Mouse (Mus musculus) thymus, postnatal 10 days (tissue): ENCODE data around the gene Cds1.

Experiments
- DNase-seq, 2 experiments: peaks; one replicate each; pipeline ENCODE4 v3.0.0; 2021; ENCODE audit warnings: low spot score in 2 of 2

Gene Cds1

GRCm38 (mm10) chr5:101776528-101776927 is 11.6 kb downstream of the Cds1 start:
- DNase-seq = no peak

GRCm38 (mm10) chr5:101779376-101779863 is 14.5 kb downstream of the Cds1 start:
- no peak for DNase-seq

DNA sequence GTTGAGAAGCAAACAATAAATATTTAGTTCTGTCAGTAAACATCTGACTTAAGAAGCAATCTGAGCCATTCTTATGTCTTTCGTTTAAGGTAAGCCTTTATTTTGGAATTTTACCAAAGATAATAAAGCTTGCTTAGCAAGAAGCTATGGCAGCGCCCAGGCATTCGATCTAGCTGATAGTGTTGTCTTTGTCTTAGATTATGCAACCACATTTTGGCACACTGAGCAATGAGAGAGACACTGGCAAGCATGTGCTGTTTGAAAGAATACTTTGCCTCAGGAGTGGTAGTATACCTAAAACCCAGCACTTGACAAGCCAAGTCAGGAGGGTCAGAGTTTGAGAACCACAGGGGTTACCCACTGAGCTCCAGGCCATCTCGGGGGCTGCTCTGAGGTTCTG is 16.0 kb downstream of the Cds1 start:
- DNase-seq = no peak

DNA sequence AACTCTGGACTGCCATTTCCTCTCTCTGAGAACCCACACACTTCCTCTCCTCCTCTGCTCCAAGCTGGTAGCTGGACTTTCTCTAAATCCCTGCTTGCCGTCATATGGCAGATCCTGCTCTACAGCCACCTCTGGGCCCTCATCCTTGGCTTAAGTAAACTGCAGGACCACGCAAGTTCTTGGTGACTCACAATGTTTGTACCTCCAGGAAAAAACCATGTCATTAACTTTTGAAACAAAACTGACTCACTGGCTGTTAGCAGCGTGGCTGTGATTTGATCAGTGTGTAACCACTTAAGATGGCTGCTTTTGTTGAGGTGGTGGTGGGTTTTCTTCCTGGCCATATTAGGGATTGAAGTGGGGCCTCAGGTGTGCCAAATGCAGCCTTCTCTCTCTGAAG is 19.4 kb downstream of the Cds1 start:
- no peak for DNase-seq

DNA sequence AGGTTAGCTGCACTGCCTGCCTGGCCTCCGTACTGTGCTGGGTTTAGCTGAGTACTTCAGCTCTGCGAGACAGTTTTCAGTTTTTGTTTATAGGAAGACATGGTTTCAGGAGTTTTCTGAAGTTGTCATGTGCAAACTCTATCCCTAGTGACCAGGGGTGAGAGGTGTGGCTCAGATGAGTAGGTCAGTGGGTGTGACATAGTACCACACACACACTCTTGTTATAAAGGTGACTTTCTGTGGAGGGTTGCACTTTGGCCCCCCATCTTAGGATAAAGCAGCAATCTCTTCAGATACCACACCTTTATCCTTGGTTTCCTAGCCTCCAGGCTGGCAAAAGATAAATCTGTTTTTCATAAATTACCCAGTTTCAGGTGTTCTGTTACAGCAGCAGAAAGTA is 19.9 kb downstream of the Cds1 start:
- no peak for DNase-seq

DNA sequence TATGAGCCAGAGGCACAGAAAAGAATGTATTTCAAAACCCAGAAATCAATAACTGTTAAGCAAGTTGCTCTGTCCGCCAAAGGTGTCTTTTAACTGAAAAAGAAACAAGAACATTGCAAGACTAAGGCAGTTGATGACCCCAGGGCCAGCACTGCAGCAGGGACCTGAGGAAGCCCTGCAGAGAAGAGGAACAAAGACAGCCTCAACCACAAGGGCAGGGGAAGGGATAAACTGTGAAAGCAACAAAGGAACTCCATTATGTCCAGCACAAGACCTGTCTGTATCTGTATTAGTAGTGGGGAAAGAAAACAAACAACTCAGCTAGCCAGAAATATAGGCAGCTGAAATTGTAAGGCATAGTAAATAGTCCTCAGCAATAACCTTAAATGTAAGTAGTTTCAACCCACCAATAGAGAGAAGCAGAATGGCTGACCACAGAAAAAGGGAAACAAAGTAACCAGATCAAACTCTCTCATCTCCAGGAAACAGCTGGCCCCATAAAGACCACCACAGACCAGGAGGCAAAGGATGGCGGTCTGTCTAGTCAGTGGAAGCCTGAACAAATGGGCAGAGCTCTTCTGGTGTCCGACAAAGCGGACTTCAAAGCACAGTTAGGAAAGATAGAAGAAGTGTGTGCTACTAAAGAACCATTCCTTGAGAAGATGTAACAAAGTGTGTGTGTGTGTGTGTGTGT is 21.1 kb downstream of the Cds1 start:
- no peak for DNase-seq

GRCm38 (mm10) chr5:101789770-101790169 is 24.8 kb downstream of the Cds1 start:
- no peak for DNase-seq

DNA sequence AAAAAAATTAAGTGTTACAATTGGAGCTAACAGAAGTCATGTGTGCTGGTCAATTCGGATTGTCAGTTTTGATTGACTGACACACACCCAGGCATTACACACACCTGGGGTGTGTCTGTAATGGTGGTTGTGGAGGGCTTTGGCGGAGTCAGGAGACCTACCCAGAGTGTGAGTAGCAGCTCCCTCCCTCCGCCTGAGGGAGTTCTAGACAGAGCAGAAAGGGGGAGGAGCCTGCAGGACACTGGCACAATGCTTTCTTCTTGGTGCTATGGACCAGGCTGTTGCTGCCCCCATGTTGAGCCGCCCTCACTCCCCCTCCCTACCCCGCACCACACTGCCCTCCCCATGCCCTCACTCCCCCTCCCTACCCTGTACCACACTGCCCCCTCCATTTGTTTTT is 25.6 kb downstream of the Cds1 start:
- no peak for DNase-seq

DNA sequence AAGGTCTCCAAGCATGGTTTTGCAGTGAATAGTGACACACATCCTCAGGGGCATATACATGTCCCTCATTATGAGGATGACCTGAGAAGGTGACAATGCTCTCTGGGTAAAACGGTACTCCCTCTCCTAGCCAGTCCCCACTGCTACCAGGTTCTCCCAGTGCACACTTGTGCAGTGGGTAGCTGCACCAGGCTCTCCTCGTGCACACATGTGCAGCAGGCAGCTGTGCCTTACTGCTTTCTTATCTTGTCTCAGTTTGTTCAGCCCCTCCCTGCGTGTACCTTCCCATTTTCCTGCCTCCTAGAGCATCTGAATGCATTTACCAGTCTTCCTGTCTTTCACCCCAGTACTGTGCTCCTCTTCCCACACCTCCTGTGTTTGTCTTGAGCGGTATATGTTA is 27.7 kb downstream of the Cds1 start:
- DNase-seq = no peak

GRCm38 (mm10) chr5:101801891-101802290 is 37.0 kb downstream of the Cds1 start:
- DNase-seq = no peak

DNA sequence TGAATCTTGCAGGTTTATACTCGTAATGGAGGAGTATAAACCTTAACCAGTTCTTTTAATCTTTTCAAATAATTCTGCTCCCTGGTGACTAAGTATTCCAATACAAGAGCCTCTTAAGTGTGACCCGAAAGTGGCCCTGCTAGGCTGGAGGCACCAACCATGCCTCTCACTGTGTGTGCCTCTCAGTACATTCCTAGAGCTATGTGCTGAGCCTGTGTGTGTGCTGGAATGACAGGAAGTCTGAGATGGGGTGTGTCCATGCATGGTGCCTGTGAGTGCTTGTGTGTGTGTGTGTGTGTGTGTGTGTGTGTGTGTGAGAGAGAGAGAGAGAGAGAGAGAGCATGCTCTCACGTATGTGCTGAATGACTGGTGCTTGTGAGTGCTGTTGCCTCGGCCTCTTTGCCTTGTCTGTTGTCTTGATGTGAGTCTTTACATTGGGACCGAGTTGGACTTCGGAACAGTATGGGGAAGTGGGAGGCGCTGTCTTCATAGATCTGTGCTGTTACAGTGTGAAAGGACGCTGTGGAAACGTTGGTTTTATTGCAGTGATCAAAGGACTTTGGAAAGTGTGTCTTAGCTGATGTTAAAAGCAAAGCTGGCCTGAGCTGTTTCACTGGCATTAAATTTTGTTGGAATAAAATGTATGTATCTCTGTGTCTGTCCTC is 37.6 kb downstream of the Cds1 start:
- no peak for DNase-seq

- DNase-seq = no peak
Observed at GRCm38 (mm10) chr5:101811296-101812169, 46.6 kb downstream of the Cds1 start.

GRCm38 (mm10) chr5:101816822-101817221 is 51.9 kb downstream of the Cds1 start:
- DNase-seq = no peak

DNA sequence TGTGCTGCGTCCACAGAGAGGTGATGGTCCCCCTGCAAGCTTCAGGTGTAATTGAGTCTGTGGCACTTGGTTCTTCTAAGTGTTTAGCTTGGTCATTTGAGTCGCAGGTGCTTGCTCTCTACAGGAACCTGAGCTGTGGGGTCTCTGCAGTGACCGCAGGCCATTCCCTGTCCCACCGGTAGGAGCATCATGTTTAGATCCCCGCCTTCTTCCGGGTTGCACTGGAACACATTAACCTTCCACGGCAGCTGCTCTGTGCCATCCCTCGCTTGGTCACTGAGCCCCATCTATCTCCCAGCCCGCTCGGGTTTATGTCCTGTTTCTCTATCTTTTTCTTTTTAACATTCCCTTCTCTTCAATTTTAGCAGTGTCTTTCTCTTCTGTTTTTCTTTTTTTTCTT is 54.3 kb downstream of the Cds1 start:
- no peak for DNase-seq

- no peak for DNase-seq
Observed at GRCm38 (mm10) chr5:101819844-101820243, 54.9 kb downstream of the Cds1 start.

DNA sequence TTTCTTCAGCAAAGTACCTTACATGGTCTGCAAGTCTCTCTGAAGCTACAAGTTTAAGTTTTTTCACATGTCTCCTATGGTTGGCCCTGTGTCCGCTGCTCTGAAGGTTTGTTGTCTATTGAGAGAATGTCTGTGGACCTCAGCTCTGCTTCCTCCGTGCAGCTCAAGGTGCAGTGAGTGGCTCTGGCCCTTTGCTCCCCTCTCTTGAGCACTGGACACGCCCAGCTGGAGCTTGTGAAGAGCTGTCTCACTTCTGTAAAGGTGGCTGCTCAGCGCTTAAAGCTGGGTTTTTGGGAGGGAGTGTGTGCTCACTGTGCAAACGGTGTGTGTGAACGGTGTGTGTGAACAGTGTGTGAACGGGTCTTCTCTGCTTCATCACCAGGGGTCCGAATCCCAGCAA is 56.1 kb downstream of the Cds1 start:
- no peak for DNase-seq

DNA sequence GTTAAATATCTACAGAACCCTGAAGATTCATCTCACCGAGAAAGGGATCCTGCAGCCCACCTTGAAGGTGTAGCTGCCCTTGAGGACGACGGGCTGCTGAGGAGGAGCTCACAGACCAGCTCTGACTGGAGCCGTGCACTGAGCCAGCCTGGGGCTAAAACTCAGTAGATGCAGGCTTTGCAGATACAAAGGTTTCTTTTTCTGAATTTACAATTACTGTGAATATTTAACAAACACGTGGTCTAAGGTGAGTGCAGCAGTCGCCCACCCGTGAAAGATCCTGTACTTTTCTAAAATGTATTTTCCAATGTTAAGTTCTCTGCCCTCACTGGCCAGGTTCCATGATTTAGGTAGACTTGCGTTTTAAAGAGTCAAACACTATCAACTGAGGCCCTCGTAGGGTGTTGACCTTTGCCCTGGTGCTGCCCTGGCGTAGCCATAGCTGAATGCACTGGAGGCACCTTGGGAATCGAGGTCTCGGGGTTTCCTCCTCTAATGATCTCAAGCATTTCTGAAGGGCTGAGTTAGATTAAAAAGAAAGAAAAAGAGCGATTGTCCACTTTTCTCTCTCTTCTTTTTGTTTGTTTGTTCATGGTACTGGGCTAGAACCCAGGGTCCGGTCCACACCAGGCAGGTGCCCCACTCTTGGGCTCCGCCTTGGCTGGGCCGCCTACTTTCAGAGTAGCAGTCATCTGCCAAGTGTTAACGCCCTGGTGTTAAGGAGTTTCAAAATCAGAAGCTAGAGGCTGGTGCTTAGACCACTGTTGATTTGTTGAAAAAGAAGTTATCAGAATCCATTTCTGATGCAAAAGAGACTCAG is 56.8 kb downstream of the Cds1 start:
- no peak for DNase-seq

DNA sequence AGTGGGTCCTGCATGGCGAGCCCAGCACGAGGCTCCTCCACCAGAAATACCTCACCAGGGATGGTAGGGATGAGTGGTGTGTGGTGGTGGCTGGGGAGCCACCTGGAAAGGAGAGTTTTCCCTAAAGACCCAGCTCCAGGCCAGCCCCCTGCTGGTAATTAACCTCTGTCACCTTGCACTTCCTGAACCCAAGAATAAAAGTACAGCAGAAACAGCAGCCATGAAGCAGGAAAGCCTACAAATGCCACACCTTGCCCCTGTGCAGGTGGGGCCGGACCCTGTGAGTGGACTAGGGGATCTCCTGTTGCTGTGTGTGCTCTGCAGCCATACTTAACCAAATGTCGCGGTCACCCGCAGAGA is 57.4 kb downstream of the Cds1 start:
- DNase-seq = no peak

DNA sequence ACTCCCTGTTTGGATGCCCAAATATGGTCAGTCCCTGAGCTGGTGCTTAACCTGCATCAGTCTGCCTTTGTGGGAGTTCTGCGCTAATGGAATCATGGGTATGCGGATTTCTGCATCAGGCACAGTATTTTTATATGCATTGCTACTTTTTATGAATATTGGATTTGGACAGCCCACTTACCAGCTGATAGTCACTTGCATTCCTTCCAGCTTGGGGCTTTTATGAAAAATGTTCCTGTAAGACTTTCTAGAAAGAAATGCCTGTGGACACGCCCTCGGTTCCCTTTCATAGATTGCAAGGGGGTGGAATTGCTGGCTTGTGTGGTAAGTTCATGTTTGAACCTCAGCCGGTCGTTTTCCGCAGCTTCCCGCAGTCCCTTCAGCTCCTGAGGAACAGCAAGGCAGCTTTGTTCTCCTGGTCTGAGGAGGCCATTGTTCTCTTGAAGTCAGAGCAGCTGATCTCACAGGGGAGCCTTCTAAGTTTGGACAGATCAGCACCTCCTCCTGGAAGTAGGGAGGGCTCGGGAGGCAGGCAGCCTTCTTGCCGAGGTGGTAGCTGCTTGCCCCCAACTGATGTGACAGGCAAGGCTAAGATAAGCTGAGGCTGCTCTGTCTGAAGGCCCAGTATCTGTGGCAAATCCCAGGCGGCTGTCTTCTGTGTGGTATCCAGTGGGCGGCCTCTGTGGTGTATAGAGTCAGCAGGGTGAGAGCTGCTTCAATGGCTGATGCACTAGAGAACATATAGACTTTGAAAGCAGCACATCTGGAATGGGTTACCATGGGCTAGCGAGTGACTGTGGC is 60.4 kb downstream of the Cds1 start:
- no peak for DNase-seq

- no peak for DNase-seq
Observed at GRCm38 (mm10) chr5:101826531-101826970, 61.6 kb downstream of the Cds1 start.

DNA sequence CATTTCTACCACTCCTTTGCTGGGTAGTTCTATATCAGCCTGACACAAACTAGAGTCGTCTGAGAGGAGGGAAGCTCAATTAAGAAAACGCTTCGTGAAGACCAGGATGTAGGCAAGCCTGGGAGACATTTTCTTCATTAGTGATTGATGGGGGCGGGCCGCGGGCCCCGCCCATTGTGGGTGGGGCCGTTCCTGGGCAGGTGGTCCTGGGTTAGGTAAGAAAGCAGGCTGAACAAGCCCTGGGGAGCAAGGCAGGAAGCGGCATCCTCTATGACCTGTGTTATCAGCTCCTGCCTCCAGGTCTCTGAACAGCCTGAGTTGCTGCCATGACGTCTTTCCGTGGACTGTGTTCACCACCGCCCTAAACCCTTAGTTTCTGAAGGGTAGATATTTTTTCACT is 62.5 kb downstream of the Cds1 start:
- DNase-seq = no peak
